Mouse (Mus musculus) kidney, adult 9 months (tissue): ENCODE measurements around the gene Sac3d1.
"Not testable (repeated sequence)": the region's sequence is repeated elsewhere in the genome, so short reads cannot be mapped to it uniquely, and the experiment has no call there.

Experiments used
- DNase-seq: peaks from one replicate; pipeline ENCODE4 v3.0.0; 2022

Gene Sac3d1

GRCm38 (mm10) chr19:6117986-6118676 is at the start of gene Sac3d1:
Sac3d1 (minus strand) TSS chr19:6118650.
- peak; percentile 92 for DNase-seq

- no peak for DNase-seq
Measured at GRCm38 (mm10) chr19:6166750-6167149, 48.3 kb upstream of the Sac3d1 start.

- peak; percentile 59 for DNase-seq
Measured at GRCm38 (mm10) chr19:6163872-6164547, 45.6 kb upstream of the Sac3d1 start.

GRCm38 (mm10) chr19:6157220-6157619 is 38.8 kb upstream of the Sac3d1 start:
- DNase-seq, result no peak

DNA sequence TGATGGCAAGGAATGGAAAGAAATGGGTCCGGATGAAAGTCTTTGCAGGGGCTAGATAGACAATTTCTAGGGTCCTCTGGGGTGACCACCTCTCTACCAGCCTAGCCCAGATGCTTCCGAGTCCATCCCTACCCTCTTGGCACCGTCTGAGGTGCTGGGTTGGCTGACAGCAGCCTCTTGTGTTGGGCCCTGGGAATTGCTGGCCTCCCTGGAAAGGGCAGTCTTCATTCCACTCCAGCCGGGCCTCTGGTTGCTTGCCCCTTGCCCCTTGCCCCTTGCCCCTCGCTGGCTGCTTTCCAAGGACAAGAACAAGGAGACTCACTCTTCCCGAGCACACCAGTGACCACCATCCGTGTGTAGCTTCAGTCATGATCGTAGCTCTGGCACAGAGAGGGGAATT is 37.9 kb upstream of the Sac3d1 start:
- peak; percentile 68 for DNase-seq

- DNase-seq, result no peak
Measured at GRCm38 (mm10) chr19:6155174-6155573, 36.7 kb upstream of the Sac3d1 start.

GRCm38 (mm10) chr19:6144842-6145241 is 26.4 kb upstream of the Sac3d1 start:
- no peak for DNase-seq

- DNase-seq, result peak; percentile 90
Measured at GRCm38 (mm10) chr19:6141394-6141749, 22.9 kb upstream of the Sac3d1 start, which contains the start of gene Arl2. Arl2 (minus strand) TSS chr19:6141548.

DNA sequence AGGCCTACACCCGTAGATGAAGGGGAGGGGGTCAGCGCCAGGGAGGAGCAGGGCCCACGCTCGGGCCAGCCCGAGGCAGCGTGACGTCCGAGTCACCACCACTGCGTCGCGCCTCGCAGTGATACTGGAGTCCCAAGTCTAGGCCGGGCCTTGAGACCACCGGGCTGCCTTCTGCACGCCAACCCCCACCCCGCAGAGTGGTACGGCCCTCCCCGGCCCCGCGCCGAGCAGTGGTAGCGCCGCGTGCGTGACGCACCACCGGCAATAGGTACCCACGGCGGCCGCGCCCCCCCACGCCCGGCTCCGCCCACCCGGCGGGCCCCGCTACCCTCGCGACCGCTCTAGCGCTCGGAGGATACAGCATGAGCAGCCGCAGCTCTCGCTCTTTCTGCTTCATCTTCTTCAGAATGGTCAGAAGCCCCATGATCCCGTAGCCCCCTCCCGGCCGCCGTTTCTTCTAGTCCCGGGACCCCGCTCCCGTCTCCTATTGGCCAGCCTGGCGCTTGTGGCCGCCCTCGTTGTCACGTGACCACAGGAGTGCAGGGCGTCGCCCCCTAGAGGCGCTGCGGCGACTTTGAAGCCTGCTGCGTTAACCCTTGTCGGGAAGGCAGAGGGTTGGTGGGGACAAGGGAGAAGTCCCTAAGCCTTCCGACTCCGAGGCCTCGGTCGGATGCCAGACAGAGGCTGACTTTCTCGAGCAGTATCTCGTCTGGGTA is 22.4 kb upstream of the Sac3d1 start, which contains the start of gene Batf2:
TSS of gene Batf2 (plus strand) at position 306 of the 716 bp plus-strand sequence.
- DNase-seq, result peak; percentile 93

- no peak for DNase-seq
Measured at GRCm38 (mm10) chr19:6140374-6140677, 21.9 kb upstream of the Sac3d1 start.

- peak; percentile 43 for DNase-seq
Measured at GRCm38 (mm10) chr19:6139701-6140100, 21.3 kb upstream of the Sac3d1 start.

GRCm38 (mm10) chr19:6136397-6136796 is 17.9 kb upstream of the Sac3d1 start:
- DNase-seq, result no peak

- not testable (repeated sequence) for DNase-seq
Measured at GRCm38 (mm10) chr19:6133197-6133596, 14.7 kb upstream of the Sac3d1 start.

DNA sequence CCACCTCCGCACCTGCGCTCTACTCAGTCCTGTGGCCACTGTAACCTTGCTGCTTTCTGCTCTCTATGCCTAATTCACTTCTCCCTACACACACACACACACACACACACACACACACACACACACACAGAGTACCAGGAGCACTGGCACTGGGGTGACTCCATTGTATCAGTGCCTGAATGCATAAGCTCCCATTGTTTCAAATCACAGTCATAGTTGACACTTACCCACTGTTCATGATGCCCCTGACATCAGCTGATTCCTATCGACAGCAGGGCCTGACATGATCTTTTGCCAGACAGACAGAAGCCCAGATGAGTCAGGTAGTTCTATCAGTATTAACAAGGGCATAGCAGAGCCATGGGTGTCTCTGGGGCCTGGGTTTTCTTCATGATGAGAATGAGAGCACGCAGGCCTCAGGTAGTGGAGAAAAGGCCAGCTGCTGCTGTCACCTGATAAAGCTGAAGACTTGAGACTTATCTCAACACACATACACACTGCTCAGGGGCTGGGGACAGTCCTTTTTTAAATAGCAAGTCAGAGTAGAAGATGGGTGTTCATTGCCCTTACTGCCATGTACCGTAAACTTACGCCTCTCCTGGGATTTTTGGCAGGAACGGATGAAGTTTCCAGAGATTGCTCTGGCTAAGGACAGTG is 13.8 kb upstream of the Sac3d1 start:
- DNase-seq, result no peak

DNA sequence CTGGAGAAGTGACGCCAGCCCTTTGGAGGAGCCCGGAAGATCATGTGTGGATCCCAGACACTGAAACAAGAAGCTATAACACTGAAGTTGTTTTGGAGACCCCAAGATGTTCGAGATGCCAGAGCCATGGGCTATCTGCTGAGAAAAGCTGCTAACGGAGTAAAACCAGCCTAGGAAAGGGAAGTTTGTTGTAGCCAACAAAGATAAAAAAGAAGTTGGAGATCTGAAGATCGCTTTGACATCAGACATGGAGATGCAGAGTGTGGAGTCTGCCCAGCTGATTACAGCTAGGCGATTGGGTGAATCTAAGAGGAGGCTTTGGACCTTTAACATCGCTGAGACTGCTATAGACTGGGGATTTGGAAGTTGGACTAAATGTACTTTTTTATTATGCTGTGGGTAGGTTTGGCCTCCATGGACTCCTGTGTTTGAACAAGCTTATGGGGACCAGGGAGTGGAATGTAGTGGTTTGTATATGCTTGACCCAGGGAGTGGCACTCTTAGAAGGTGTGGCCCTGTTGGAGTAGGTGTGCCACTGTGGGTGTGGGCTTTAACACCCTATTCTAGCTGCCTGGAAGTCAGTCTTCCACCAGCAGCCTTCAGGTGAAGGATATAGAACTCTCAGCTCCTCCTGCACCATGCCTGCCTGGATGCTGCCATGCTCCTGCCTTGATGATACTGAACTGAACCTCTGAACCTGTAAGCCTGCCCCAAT is 12.1 kb upstream of the Sac3d1 start:
- DNase-seq, result not testable (repeated sequence)

DNA sequence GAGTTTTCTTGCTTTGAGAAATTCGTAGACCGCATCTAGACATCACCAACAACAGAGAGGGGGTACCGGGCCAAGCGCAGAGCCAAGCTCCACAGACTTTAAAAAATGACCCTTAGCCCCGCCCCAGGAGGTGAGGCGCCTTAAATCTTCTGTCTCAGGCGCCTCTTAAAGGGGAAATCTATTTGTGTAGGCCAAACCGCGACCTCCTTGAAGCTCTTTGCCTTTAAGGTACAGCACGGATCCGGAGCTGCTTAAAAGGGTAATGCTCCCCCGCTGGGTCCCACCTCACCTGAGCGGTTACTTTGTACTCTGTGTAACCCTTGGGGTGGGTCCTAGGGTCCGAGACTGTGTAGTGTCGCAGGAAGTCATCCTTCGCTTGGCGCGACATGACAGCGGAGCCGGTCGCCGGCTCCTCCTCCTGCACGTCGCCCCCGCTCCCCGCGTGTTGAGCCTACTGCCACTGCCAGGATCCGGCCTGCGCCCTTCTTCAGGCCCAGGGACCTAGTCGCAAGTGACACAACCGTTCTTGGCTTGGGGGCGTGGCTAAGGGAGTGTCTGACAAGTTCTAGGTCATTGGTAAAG is 9.4 kb upstream of the Sac3d1 start, which contains the start of gene Snx15:
TSS of gene Snx15 (minus strand) at position 545 of the 582 bp plus-strand sequence.
- DNase-seq, result peak; percentile 98

DNA sequence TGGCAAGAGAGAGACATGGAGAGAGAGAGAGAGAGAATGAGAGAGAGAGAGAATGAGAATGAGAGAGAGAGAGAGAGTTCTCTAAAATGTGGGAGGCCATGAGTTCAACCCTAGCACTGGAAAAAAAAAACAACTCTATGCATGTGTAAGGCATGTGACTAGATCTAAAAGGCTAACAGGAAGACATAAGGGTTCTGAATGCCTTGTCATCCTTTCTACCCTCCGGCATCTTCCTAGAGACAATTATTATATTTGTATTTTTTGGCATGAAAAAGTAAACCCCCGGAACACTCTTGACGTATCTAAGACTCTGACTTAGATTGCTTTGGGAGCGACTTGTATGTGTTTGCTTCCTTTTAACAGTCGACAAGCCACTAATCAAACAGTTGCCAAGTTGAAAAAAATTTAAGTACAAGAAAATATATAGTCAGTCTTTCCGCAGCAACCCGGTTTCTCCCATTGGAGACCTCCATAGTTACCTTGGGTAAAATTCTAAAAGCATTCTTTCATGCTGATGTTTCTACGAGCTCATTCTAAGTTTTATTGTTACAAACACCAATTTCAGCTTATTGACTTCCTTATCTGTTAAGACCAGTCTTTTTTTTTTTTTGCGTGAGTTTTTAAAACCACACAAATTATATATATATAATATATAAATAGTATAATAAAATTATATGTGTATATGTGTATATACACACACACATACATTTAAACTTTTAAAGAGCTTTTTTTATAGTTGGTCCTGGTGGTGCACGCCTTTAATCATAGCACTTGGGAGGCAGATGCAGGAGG is 8.5 kb upstream of the Sac3d1 start:
- DNase-seq, result no peak

DNA sequence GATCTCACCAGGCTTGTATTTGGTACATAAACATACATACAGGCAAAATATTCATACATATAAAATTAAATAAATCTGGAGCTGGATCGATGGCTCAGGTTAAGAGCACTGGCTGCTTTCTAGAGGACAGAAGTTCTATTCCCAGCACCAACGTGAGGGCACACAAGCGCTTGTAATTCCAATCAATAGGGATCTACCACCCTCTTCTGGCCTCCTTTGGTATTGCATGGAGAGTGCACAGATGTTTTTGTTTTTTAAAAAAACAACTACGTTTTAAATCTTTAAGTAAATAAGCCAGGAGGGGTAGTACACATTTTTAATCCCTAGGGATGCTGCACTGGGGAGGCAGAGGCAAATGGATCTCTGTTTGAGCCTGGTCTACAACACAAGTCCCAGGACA is 7.8 kb upstream of the Sac3d1 start:
- DNase-seq, result peak; percentile 78

- no peak for DNase-seq
Measured at GRCm38 (mm10) chr19:6124898-6125297, 6.4 kb upstream of the Sac3d1 start.

DNA sequence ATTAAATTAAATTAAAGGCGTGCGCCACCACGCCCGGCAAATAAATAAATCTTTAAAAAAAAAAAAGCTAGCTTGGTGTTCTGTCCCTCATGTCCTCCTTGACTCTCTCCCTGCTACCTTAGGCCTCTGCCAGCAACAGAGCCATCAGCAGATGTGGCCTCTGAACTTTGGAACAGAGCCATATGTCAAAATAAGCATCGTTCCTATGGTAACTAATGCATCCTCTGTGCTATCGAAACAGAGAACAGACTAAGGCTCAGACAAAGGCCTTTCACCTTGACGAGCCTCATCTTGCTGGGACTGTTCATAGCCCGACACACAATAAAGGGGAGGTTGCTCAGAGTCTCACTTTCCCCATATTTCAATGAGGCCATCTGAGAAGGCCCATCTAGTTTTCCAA is 4.9 kb upstream of the Sac3d1 start:
- DNase-seq, result no peak

GRCm38 (mm10) chr19:6121761-6122160 is 3.3 kb upstream of the Sac3d1 start:
- DNase-seq, result no peak
